Mouse (Mus musculus): ENCODE results near the gene Alyref. TPM values are rescaled to one million over a fixed set of nuclear protein-coding genes. Genes with fewer than 3 reads are reported as not detected.

Alyref gene
- total and polyA plus RNA-seq, 3 experiments: 600 to 1,072 TPM; not detected in 1

DNA sequence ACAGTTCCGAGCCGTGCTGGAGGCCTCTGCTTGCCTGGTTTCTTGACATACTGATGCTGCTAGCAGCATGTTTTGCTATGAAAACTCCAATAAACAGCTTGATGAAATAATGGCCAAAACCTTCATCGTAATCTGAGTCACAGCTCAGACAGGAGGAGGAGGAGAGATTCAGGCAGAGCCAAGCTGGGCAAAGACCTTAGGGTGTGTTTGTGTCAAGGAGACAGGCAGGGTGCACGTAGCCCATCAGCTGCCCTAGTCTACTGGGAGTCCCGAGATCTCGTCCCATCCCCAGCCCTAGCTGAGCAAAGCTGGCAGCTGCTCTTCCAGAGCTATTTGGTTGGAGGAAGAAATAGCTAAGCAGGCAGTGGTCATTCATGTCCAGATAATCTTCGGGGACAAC lies 7.5 kb upstream of the Alyref start:
- no peak for DNase-seq (ENCODE audit: low read depth, low spot score)
- H3K9me3 ChIP-seq (replicated peaks; ENCODE audit: insufficient read depth, low read length): no peaks in the 10 kb centered on the region
- no peaks in the 10 kb centered on the region for H3K27me3 ChIP-seq (ENCODE audit: control insufficient read depth in 1 of 2, insufficient read depth in 2 of 2, low read length in 2 of 2)
- no peak overlapping the region for H3K27ac ChIP-seq (ENCODE audit: control insufficient read depth, low read depth, low read length)
- no peak overlapping the region for H3K4me3 ChIP-seq (ENCODE audit: control insufficient read depth in 1 of 2, insufficient read depth in 1 of 2, low read depth in 2 of 2, low read length in 2 of 2)
- H3K4me1 ChIP-seq (ENCODE audit: control insufficient read depth in 1 of 2, insufficient read depth in 2 of 2, low read length in 2 of 2): no peaks in the 10 kb centered on the region
- peaks cover 2% of the 10 kb centered on the region; the same call in 1 of the 2 replicates for H3K79me2 ChIP-seq (ENCODE audit: control insufficient read depth, insufficient read depth, low read length, poor library complexity)
- H3K9ac ChIP-seq (ENCODE audit: control insufficient read depth, low read depth, low read length, poor library complexity, severe bottlenecking): no peak overlapping the region
- TF ChIP-seq HCFC1 (IDR thresholded peaks at IDR 0.05; ENCODE audit: low read depth, low read length) (no peak), MEF2A (IDR thresholded peaks at IDR 0.05; ENCODE audit: extremely low read depth, insufficient replicate concordance, low read depth, low read length, poor library complexity, severe bottlenecking) (no peak), POLR2AphosphoS2 (IDR thresholded peaks at IDR 0.05; ENCODE audit: low read length) (no peak), GABPA (IDR thresholded peaks at IDR 0.05; ENCODE audit: low read depth, low read length) (no peak), TBP (IDR thresholded peaks at IDR 0.05; ENCODE audit: low read depth, low read length) (no peak), ZKSCAN1 (IDR thresholded peaks at IDR 0.05; ENCODE audit: low read depth, low read length) (no peak), CHD2 (IDR thresholded peaks at IDR 0.05; ENCODE audit: low read length) (no peak), SMC3 (IDR thresholded peaks at IDR 0.05; ENCODE audit: low read depth, low read length) (no peak), ELF1 (IDR thresholded peaks at IDR 0.05; ENCODE audit: low read depth, low read length) (no peak), ZC3H11A (IDR thresholded peaks at IDR 0.05; ENCODE audit: low read depth, low read length) (no peak), MAX (IDR thresholded peaks at IDR 0.05; ENCODE audit: low read length) (no peak), ZNF384 (IDR thresholded peaks at IDR 0.05; ENCODE audit: low read depth, low read length) (no peak), JUND (IDR thresholded peaks at IDR 0.05; ENCODE audit: low read depth, low read length) (no peak), SIN3A (IDR thresholded peaks at IDR 0.05; ENCODE audit: low read length) (no peak), MYB (IDR thresholded peaks at IDR 0.05; ENCODE audit: low read depth, low read length) (no peak), USF1 (IDR thresholded peaks at IDR 0.05; ENCODE audit: low read depth, low read length) (no peak), E2F4 (IDR thresholded peaks at IDR 0.05; ENCODE audit: borderline replicate concordance, low read depth, low read length) (no peak)
- peaks cover 5 to 11% of the 10 kb centered on the region in 2 experiments for H3K36me3 ChIP-seq (ENCODE audit: control insufficient read depth in 1 of 2, insufficient read depth in 2 of 2, low read length in 2 of 2)

GRCm38 (mm10) chr11:120603545-120603944 lies 5.4 kb upstream of the Alyref start:
- no peaks in the 10 kb centered on the region for H3K9me3 ChIP-seq (replicated peaks; ENCODE audit: insufficient read depth, low read length)
- no peak overlapping the region for H3K4me3 ChIP-seq (ENCODE audit: control insufficient read depth in 1 of 2, insufficient read depth in 1 of 2, low read depth in 2 of 2, low read length in 2 of 2)
- H3K79me2 ChIP-seq (ENCODE audit: control insufficient read depth, insufficient read depth, low read length, poor library complexity): peaks cover 15% of the 10 kb centered on the region
- H3K9ac ChIP-seq (ENCODE audit: control insufficient read depth, low read depth, low read length, poor library complexity, severe bottlenecking): no peak overlapping the region
- H3K4me1 ChIP-seq (ENCODE audit: control insufficient read depth in 1 of 2, insufficient read depth in 2 of 2, low read length in 2 of 2): peaks cover 5 to 14% of the 10 kb centered on the region in 2 experiments
- TF ChIP-seq CHD2 (IDR thresholded peaks at IDR 0.05; ENCODE audit: low read length): no peak
- no peak for TF ChIP-seq ZNF384 (IDR thresholded peaks at IDR 0.05; ENCODE audit: low read depth, low read length)
- no peak for TF ChIP-seq ELF1 (IDR thresholded peaks at IDR 0.05; ENCODE audit: low read depth, low read length)
- TF ChIP-seq BHLHE40 (IDR thresholded peaks at IDR 0.05; ENCODE audit: borderline replicate concordance, low read depth, low read length): no peak
- TF ChIP-seq POLR2A (IDR thresholded peaks at IDR 0.05; ENCODE audit: control insufficient read depth in 1 of 2, insufficient read depth in 1 of 2, low read depth in 1 of 2, low read length in 2 of 2, poor library complexity in 1 of 2): no peak
- TF ChIP-seq MXI1 (IDR thresholded peaks at IDR 0.05; ENCODE audit: low read depth, low read length): no peak
- no peak overlapping the region for H3K27ac ChIP-seq (ENCODE audit: control insufficient read depth, low read depth, low read length)
- peaks cover 12 to 21% of the 10 kb centered on the region in 2 experiments for H3K36me3 ChIP-seq (ENCODE audit: control insufficient read depth in 1 of 2, insufficient read depth in 2 of 2, low read length in 2 of 2)
- H3K27me3 ChIP-seq (ENCODE audit: control insufficient read depth in 1 of 2, insufficient read depth in 2 of 2, low read length in 2 of 2): no peaks in the 10 kb centered on the region
- DNase-seq (ENCODE audit: low read depth, low spot score): no peak

All from MEL (cell line).